Mouse (Mus musculus) B cell, adult 2 months (primary cell): Measurements from ENCODE around the gene Pdlim3.
"Not testable (repeated sequence)": the region's sequence is repeated elsewhere in the genome, so short reads cannot be mapped to it uniquely, and the experiment has no call there.

ENCODE experiments used
- DNase-seq, 2 experiments: peaks; one replicate each; pipeline ENCODE4 v3.0.0; 2022

Gene Pdlim3

DNA sequence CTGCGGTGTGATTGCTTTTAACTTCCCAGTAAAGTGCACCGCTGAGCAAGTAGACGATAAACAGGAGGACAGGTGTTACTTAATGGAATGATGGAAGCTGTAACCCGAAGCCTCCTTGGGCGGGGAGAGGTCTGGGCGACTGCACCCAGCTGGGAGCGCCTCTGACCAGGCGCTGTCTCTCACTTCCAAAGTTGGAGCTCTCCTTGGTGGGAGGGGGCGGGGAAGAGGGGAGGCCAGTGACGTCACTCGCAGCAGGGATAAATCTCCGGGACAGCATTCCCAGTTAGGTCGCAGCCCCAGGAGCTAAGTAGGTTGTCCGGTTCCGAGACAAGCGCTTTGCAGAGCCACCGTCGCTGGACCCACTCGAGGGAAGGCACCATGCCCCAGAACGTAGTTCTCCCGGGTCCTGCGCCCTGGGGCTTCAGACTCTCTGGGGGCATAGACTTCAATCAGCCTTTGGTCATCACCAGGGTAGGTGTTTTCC lies at the start of gene Pdlim3:
Gene Pdlim3 (plus strand): TSS at position 260 of the 484 bp plus-strand sequence.
- peak; percentile 8 to 21 for DNase-seq

DNA sequence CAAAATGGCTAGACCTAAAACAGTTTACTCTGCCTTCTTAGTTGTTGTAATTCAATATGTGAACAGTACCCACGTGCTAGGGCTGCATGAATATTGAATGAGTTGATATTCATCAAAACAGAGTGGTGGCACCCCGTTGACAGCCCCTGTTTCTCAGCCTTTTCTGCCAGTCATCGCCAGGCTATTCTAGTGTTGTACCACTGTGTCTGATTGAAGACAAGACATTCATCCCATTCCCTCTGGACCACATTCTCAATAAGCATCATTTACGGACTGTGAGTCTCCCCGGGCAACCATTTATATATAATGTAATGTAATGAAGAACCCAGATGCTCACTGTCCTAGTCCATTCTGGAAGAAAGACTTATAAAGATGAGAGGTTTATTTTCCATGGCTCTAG lies 42.0 kb upstream of the Pdlim3 start:
- DNase-seq = no peak

DNA sequence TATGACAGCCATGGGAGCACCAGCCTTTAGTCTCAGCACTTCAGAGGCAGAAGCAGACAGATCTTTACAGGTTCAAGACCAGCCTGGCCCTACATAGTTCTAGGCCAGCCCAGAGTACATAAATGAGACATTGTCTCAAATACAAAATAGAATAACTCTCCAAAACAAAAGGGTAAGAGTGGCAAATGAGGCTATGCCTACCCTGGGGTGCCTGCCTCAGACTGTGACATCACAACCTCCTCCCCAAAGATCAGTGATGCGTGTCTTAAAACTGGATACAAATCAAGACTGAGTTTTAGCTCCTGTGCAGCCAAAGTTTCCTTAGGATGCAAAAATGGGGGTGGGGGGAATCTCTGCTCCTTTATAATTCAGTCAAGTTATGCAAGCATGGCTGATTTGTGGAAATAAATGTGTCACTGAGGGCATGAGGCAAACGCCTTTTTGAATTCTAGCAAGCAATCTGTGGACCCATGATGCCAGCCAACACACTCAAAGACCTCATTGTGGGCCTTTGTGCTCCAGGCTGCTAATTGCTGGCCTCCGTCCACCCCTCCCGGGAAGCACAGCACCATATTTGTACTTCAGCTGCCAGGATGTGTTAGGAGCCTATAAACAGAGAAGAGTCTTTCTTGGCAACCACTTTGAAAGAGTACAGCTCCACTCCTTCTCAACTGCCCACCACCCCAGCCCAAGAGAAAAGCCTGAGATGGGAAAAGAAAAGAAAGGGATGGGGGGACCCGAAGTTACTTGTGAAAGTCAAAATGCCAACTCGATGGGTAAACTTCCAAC lies 41.0 kb upstream of the Pdlim3 start:
- no peak for DNase-seq

DNA sequence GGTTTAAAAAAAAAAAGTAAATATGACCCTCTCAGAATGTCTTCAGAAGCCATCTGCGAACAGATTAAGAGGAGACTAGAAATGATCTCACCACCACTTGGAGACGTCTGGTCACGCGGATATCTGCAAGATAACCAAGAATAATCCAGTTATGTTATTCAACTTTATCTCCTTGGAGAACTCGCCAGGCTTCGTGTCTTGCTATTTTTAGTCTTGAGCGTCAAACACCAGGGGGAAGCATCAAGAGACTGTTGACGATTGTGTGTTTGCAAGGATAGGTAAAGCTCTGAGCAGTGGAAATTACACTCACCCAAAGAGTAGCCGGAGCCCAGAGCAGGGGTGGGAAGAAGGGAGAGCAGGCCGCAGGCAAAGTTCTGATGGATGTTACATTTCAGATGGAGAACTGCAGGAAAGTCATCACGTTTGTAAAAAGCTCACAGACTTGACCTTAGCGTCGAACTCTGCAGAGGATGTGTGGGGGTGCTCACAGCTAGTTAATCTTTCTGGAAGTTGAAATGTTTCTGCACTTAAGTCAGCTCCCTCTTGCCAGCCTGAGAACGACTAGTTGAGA lies 40.3 kb upstream of the Pdlim3 start:
- no peak for DNase-seq

DNA sequence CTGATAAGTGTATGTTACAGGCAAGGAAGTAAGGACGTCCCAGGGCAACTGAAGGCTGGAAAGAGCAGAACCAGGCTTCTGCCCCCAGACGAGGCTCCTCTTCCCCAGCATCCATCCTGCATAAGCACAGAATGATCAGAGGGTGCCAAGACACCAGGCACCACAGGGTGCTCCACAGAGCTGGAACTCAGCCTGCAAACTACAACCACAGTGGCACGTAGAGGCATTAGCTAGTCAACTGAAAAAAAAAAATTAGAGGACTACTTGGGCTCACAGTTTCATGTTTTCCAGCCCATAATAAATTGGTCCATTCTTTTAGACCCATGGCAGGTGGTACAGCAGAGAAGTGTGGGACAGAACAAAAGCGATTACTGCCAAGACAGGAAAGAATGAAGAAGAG lies 39.4 kb upstream of the Pdlim3 start:
- no peak for DNase-seq

DNA sequence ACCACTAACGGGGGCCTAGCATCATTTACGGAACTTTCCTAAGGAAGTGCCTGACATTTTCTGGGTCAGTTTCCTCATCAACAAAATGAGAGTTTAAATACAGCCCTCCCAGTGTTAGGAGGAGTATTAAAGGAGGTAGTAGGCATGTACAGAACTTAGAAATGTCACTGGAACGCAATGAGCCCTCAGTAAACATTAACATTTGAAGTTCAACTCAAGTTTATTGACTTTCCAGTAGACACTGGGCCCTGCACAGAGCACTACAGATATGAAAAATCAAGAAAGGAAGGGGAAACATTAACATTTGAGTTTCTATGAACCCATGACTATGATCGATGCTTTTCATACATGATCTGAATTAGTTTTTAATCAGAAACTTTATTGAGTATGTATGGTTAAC lies 30.1 kb upstream of the Pdlim3 start:
- no peak for DNase-seq

DNA sequence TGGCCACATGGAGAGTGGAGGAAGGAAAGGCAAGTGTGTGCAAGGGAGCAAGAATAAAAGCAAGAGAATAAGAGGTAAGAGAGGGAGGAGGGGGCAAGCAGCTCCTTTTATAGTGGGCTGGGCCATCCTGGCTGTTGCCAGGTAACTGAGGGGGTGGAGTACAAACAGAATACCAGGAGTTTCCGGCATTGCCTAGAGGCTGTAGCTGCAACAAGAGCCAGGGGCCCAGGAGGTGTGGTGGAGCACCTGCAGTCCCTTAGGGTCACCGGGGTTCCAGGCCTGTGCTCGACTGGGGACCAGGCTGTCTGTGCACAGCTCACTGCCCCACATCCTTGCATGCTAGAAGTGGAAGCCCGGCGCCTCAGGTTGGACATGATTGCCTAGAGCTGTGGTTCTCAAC lies 27.5 kb upstream of the Pdlim3 start:
- no peak for DNase-seq

DNA sequence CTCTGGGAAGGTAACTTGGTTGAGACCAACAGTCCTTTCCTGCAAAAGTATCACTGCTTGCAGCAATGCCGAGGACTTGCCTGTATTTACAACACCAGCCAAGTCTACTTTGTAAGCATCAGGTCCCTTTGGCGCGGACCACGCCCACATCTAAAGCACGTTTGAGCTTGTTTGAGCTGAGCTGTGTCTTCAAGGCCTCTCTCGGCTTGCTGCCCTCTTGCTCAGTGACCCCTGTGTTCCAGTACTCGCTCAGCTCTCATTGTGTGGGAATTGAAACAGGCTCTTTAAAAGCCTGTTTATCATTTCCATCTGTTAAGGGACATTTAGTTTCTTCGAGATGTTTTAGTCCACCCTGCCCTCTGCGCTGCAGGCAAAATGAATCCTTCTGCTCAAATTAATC lies 26.9 kb upstream of the Pdlim3 start:
- no peak for DNase-seq

DNA sequence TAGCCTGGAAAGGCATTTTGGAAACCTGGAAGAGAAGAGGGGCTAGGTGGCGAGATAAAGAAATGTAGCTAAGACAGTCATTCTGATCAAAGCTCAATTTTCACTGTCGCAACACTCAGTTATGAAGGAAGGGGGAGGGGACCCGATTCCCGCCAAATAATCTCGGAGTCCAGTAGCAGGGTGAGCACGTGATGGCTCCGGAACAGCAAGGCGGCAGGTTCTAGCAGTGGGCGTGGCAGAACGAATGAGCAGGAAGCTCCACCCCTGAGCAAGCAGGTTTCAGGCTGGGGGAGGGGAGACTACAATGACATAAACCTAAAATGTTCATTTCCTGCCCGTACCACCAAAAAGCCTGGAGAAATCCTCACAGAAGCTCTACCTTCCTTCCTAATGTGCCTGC lies 13.7 kb upstream of the Pdlim3 start:
- DNase-seq = not testable (repeated sequence)

DNA sequence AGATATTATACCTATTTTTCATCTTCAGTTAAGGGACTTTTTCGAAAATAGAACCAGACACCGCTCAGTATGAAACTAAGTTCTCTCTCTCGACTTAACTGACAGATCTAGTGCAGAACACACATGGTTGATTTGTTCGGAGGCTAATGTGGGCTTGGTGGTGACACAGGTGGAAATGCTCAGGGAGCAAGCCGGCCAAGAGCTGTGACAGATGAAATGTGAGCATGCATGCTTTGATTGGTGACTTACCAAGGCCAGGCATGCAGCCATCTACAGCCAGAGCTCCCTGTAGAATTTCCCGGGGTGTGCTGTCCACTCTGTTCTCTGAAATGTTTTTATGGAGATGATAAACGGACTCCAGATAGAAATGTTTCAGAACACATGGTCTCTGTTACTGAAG lies 13.2 kb upstream of the Pdlim3 start:
- no peak for DNase-seq

DNA sequence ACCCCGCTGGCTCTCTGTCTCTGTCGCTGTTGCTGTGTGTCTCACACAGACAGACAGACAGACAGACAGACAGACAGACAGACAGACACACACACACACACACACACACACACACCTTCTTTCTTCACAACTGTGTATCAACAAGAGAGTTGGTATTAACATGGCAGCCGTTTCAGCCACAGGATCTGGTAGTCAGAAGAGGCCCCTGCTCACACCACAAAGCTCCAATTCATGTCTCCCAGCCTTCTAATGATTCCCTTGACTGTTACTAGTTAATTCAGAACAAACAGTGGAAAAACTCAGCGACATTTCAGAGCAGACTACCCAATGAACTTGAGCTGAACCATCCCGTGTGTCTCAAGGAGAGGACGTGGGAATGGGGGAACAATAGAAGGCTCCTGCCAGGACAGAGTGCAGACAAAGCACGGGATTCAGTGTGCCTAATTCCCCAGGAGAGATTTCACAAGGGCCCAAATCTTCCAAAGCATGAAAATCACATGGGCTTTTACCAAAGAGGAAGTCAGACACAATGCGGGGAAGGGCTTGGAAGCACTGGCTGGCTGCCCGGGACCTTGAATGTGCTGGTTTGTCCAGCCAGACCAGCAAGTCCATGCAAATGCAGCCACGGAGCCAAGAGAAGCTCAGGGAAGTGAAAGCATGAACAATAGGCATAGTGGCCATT lies 10.2 kb upstream of the Pdlim3 start:
- no peak for DNase-seq

DNA sequence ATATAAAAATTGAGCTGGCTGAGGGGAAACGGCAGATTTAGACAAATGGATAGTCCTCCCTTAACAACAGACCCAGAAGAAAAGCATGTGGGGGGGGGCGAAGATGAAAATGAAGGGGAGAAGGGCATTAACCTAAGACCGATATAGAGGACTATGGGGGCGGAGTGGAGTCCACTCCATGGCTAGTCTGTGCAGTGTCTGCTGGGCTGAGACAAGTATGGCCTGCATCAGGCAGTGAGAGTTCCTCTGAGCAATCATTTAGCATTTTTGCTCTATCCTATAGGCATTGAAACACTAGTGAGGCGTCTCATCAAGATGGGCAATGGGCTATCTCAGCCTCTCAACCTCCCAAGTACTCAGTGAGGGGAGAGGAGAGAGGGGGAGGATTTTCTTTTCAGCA lies 8.9 kb upstream of the Pdlim3 start:
- no peak for DNase-seq

DNA sequence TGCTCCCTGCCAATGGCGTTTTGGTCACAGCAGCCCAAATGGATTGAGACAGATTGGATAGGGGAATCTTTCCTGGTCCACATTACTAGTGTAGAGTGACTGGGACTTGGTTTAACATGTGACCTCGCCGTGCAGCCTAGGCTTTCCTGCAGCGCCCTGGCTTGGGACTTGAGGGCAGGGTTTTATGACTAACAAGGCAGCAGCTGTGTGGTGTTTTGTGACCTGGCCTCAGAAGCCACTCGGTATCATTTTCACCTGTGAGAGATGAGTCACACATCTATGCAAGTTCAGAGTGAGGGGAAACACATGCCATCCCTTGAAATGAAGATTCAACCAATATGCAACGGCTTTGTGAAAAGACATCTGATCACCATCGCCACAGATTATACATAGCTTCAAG lies 7.6 kb upstream of the Pdlim3 start:
- no peak for DNase-seq

DNA sequence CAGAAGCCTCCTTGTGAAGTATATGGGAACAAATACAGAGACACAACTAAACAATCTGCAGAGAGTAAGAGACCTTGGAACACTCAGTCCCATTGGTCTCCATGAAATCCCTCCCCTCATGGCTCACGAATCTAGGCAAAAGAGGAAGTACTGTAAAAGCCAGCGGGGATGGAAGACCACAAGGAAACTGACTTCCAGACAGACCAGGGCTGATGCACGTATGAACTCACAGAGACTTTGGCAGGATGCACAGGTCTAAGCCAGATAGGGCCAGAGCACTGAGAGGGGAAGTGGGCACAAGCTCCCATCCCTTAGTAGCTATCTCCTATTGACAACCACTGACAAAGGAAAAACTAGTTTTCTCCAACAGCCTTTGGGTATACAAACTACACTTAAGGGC lies 4.8 kb upstream of the Pdlim3 start:
- no peak for DNase-seq

DNA sequence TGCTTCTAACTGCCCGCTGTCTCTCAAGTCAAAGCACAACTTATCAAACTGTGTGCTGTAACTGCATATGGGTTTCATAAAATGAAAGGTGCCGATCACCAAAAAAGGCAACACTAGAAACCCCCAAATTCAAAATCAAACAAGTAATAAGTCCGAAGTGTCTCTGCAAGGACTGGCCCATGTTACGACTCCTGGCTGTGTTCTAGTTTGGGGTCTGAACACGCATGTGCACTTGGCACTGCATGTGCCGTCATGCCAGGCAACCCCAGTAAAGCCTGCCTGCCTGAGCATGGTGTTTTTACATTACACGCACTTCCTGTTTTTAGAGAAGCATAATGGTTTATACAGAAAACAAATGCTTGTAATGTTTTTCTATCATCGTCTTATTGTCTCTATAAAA lies 3.5 kb upstream of the Pdlim3 start:
- no peak for DNase-seq

DNA sequence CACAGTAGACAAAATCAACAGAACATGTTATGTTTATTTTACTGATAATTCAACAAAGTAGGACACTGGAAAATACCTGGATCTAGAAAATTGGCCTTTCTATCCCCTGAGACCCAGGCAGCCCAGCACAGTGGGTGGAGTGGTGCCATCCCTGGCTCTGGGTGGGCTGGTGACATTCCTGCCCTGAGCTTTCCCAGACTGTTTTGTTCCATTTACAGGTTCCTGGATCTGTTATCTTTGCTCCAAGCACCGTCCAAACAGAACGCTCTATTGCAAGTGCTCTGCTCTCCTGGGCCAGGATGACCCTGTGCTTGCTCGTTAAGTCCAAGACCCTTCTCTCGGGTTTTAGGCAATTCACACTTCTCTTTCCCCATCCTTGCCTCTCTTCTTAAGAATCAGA lies 1.5 kb upstream of the Pdlim3 start:
- no peak for DNase-seq

DNA sequence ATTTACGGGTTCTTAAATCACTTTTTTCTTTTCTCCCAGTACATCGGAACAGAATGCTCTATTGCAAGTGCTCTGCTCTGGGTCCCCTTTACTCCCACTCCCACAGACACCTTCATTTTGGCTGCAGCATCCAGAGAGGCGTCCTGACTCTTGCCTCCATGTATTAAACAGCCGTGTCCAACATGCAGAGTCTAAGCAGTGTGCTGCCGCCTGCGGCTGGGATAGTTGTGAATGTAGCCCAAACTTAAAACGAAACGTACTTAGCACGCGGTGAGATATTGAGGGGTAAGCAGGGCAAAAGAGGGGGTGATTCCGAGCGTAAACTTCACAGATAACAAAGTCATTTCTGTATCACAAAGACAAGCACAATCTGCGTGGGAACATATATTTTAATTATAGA lies 709 bp upstream of the Pdlim3 start:
- peak; percentile 19 to 29 for DNase-seq

DNA sequence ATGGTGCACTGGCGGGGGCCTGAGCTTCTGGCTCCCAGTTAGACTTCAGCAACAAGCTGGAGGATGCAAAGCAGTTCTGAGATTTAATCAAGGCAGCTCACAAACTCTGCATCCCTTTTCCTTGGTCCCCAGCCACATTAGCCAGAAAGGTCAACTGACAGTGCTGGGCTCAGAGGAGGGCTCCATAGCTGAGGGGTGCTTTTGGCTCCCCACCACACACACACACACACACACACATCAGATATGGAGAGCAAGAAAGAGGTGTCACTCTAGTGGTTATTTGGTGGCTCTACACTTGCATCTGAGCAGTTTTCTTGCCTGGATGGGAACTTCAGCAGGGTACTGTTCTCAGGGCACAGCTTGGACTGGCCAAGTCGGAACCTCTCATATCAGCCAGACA lies 514 bp downstream of the Pdlim3 start:
- peak in 1 of 2 experiments; percentile 28 for DNase-seq

DNA sequence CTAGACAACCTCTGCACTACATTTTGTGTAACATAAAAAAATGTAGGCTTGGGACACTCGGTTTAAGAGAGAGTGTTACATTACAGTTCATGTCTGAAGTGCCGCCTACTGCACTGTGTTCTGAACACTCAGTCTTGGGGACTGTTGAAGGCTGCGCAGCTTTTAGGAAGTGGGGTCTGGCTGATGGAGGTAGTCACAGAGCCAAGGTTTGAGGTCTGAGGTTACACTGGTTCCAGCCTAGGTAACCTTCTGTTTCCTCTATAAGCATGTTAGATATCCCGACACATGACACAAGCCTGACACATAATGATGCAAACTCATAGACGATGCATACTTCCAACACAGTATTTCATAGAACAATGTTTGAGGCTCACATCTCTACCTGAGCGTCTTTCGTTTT lies 4.5 kb downstream of the Pdlim3 start:
- DNase-seq = no peak

DNA sequence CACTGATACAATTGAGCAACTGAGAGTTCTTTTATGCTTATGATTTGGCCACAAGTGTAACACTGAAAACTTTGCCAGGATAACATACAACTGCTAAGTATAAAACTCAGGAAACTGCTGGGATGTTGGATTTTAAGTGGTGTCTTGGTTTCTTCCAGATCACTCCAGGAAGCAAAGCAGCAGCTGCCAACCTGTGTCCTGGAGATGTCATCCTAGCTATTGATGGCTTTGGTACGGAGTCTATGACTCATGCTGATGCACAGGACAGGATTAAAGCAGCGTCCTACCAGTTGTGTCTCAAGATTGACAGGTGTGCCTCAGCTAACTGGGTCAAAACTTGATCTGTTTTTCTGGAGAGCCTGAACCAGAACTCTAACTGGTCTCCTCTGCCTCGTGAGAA lies 11.3 kb downstream of the Pdlim3 start:
- no peak for DNase-seq

DNA sequence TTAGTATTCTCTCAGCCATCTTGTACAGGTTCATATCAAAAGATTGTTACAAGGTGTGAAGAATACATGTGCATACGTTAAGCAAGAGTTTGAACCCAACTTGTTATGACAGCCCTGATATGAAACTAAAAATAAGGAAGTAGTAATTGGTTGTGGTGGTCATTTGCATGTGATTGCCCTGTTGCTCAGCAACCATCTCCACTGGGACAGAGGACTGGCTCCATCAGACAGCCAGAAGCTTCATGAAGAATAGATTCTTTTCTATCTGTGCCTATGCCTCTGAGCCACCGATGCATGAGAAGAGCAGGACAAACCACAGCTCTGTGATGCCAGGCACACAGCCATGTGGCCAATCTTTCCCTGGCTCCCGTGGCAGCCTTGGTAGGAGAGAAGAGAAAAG lies 14.5 kb downstream of the Pdlim3 start:
- peak; percentile 89 to 91 for DNase-seq

DNA sequence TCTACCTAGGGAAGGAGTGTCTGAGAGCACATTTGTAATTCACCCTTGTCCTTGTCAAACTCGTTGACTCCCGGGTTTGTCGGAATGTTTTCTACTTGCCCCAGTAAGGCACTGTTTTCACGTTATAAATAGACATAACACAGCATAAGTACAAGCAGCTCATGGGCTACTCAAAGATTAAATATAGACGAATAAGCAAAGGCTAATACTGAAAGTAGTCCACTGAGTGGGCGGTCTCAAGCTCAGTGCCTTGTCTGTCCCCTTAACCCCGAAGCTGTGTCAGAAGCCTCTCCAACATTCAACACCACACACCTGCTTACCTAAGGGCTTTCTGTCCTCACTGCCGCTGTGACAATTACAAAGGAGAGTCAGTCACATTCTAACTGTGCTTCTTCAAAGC lies 16.4 kb downstream of the Pdlim3 start:
- no peak for DNase-seq

DNA sequence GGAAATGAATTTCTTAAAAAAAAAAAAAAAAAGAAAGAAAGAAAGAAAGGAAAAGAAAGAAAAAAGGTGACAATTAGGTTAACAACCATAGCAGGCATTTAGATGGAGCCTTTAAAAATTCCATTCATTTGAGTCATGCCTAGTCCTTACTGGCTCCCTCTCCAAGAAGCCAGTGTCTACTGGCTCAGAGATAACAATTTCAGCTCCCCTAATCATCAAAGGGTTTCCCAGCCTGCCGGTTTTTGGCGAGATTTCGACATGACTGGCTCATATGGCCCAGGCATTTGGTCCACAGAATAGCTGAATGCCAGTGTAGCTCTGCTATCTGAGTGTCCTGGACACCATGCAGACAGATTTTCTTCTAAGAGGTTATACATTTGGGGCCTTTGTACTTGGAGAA lies 18.4 kb downstream of the Pdlim3 start:
- DNase-seq = no peak

DNA sequence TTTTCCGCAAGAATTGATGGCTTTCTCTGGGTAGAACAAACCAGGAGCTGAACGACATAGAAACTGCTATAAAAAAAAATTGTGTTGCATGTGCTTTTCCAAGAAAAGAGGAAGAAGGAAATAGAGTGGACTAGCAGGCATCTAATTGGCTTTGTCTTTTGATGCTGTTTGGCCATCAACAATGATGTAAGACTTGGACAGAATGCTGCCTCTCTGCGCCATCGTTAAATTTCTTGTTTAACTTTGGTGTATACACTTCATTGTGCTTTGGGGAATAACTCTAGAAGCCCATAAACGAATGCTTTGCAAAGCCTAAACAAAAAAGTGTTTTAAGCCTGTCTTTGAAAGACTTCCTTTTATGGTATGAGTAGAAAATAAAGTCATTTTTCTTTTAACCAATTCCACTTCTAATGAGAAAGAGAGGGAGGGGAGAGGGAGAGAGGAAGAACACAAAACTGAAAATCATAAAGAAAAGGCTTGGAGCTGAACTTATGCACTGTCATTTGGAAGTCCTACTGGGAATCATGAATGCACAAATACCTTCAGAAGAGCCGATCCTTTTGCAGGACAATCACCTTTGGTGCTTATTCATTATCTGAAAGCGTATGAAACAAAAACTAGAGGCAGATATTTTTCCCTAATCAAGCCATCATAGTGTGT lies 20.5 kb downstream of the Pdlim3 start:
- no peak for DNase-seq
